Mouse (Mus musculus): ENCODE measurements around the gene Olfr128.

Gene Olfr128

GRCm38 (mm10) chr17:37920248-37920647 is at the start of gene Olfr128:
Gene Olfr128, plus strand, starts transcription at chr17:37920548.

GRCm38 (mm10) chr17:37873830-37874229 is 46.5 kb upstream of the Olfr128 start:
- WGBS, result 80% methylated on average over 3 of the region's 3 CpGs

DNA sequence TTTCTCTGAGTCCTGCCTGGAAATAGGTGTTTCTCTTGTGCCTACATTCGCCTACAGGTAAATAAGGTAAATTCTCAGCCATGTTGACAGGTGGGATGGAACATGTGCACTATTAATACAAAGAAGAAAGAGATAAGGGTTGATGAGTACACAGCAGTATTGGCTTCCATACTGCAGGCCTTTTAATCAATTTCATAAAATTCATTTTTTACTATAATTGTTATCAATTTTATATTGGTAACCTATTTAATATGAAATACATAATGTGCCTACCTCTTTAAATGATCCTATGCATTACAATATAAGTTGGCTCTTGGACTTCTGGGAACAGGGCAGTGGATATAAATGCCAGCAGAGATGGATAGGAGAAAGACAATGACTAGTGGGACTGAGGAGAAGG is 20.2 kb upstream of the Olfr128 start, which contains the start of gene Olfr127:
Gene Olfr127 (plus strand): TSS at position 301 of the 400 bp plus-strand sequence.
- 74% methylated on average over 1 of the region's 1 CpGs for WGBS

GRCm38 (mm10) chr17:37906821-37907220 is 13.5 kb upstream of the Olfr128 start:
- 80% methylated on average over 8 of the region's 8 CpGs for WGBS

DNA sequence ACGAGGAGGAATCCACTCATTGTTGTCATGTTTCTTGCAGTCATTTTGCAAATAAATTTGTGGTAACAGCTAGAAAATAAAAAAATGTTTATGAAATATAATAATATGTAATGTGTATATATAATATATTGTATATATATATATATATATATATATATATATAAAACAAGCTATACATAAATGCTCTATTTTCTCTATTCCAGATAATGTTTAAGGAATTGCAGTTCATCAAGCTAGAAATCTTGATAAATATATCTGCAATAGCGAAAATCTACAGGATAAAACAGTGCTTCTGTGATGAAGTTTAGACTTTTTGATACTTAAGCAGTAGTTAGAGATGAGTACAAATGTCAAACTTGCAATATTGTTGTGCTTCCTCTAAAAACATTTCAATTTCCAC is 32.6 kb downstream of the Olfr128 start, which contains the start of gene Olfr761:
Gene Olfr761 (minus strand): TSS at position 101 of the 400 bp plus-strand sequence.
- 60% methylated on average over 2 of the region's 2 CpGs for WGBS

GRCm38 (mm10) chr17:37973591-37973990 is 53.2 kb downstream of the Olfr128 start:
- 80% methylated on average over 3 of the region's 3 CpGs for WGBS
